Mouse (Mus musculus): ENCODE measurements around the gene Pde1a. TPM values are rescaled to one million over a fixed set of nuclear protein-coding genes. Genes with fewer than 3 reads are reported as not detected.
"Not testable (repeated sequence)": the region's sequence is repeated elsewhere in the genome, so short reads cannot be mapped to it uniquely, and the experiment has no call there.

Pde1a gene
- polyA plus RNA-seq, 1 experiment = 6.0 TPM

GRCm38 (mm10) chr2:79891760-79892570, 237.3 kb downstream of the Pde1a start:
- 48% methylated on average over 5 of the region's 5 CpGs for WGBS
- Histone ChIP-seq H3K27ac (ENCODE audit: insufficient read depth, low read length) (no peak overlapping the region), H3K4me3 (replicated peaks; ENCODE audit: insufficient read depth, low read depth, low read length) (no peak overlapping the region), H3K27me3 (ENCODE audit: control insufficient read depth, insufficient read depth, low read length) (no peaks in the 10 kb centered on the region), H3K4me1 (ENCODE audit: control insufficient read depth, insufficient read depth, low read length) (peaks cover 4% of the 10 kb centered on the region)
- TF ChIP-seq CTCF (IDR thresholded peaks at IDR 0.05; ENCODE audit: borderline replicate concordance, insufficient read depth, low read depth, low read length) (no peak), POLR2A (IDR thresholded peaks at IDR 0.05; ENCODE audit: borderline replicate concordance, insufficient read depth, low read length) (no peak)
- peak in 1 of 2 experiments; percentile 17 for DNase-seq

GRCm38 (mm10) chr2:79890726-79891125, 238.5 kb downstream of the Pde1a start:
- H3K27me3 ChIP-seq (ENCODE audit: control insufficient read depth, insufficient read depth, low read length) = no peaks in the 10 kb centered on the region
- H3K27ac ChIP-seq (ENCODE audit: insufficient read depth, low read length) = no peak overlapping the region
- TF ChIP-seq CTCF (IDR thresholded peaks at IDR 0.05; ENCODE audit: borderline replicate concordance, insufficient read depth, low read depth, low read length) (no peak), POLR2A (IDR thresholded peaks at IDR 0.05; ENCODE audit: borderline replicate concordance, insufficient read depth, low read length) (no peak)
- 74% methylated on average over 8 of the region's 8 CpGs for WGBS
- peaks cover 4% of the 10 kb centered on the region for H3K4me1 ChIP-seq (ENCODE audit: control insufficient read depth, insufficient read depth, low read length)
- no peak for DNase-seq
- H3K4me3 ChIP-seq (replicated peaks; ENCODE audit: insufficient read depth, low read depth, low read length) = no peak overlapping the region

GRCm38 (mm10) chr2:79883631-79884350, 245.5 kb downstream of the Pde1a start:
- no peaks in the 10 kb centered on the region for H3K27me3 ChIP-seq (ENCODE audit: control insufficient read depth, insufficient read depth, low read length)
- WGBS = 66% methylated on average over 6 of the region's 6 CpGs
- no peak for DNase-seq
- no peak overlapping the region for H3K27ac ChIP-seq (ENCODE audit: insufficient read depth, low read length)
- H3K4me3 ChIP-seq (replicated peaks; ENCODE audit: insufficient read depth, low read depth, low read length) = no peak overlapping the region
- H3K4me1 ChIP-seq (ENCODE audit: control insufficient read depth, insufficient read depth, low read length) = no peaks in the 10 kb centered on the region
- TF ChIP-seq CTCF (IDR thresholded peaks at IDR 0.05; ENCODE audit: borderline replicate concordance, insufficient read depth, low read depth, low read length) = no peak
- TF ChIP-seq POLR2A (IDR thresholded peaks at IDR 0.05; ENCODE audit: borderline replicate concordance, insufficient read depth, low read length) = no peak

- no peak for TF ChIP-seq POLR2A (IDR thresholded peaks at IDR 0.05; ENCODE audit: borderline replicate concordance, insufficient read depth, low read length)
- TF ChIP-seq CTCF (IDR thresholded peaks at IDR 0.05; ENCODE audit: borderline replicate concordance, insufficient read depth, low read depth, low read length) = no peak
- Histone ChIP-seq H3K27me3 (ENCODE audit: control insufficient read depth, insufficient read depth, low read length) (no peaks in the 10 kb centered on the region), H3K4me1 (ENCODE audit: control insufficient read depth, insufficient read depth, low read length) (no peaks in the 10 kb centered on the region), H3K4me3 (replicated peaks; ENCODE audit: insufficient read depth, low read depth, low read length) (no peak overlapping the region), H3K27ac (ENCODE audit: insufficient read depth, low read length) (no peak overlapping the region)
- 82% methylated on average over 4 of the region's 4 CpGs for WGBS
- DNase-seq = no peak
Measured at GRCm38 (mm10) chr2:79883210-79883609, 246.0 kb downstream of the Pde1a start.

GRCm38 (mm10) chr2:79865275-79865999, 263.8 kb downstream of the Pde1a start:
- TF ChIP-seq POLR2A (IDR thresholded peaks at IDR 0.05; ENCODE audit: borderline replicate concordance, insufficient read depth, low read length) (no peak), CTCF (IDR thresholded peaks at IDR 0.05; ENCODE audit: borderline replicate concordance, insufficient read depth, low read depth, low read length) (peak; percentile 67)
- Histone ChIP-seq H3K27ac (ENCODE audit: insufficient read depth, low read length) (no peak overlapping the region), H3K27me3 (ENCODE audit: control insufficient read depth, insufficient read depth, low read length) (no peaks in the 10 kb centered on the region), H3K4me3 (replicated peaks; ENCODE audit: insufficient read depth, low read depth, low read length) (no peak overlapping the region), H3K4me1 (ENCODE audit: control insufficient read depth, insufficient read depth, low read length) (no peaks in the 10 kb centered on the region)
- DNase-seq = peak; percentile 11 to 26
- 47% methylated on average over 9 of the region's 9 CpGs for WGBS

GRCm38 (mm10) chr2:79856874-79857273, 272.4 kb downstream of the Pde1a start:
- DNase-seq = no peak
- Histone ChIP-seq H3K27ac (ENCODE audit: insufficient read depth, low read length) (no peak overlapping the region), H3K4me1 (ENCODE audit: control insufficient read depth, insufficient read depth, low read length) (no peaks in the 10 kb centered on the region), H3K4me3 (replicated peaks; ENCODE audit: insufficient read depth, low read depth, low read length) (no peak overlapping the region), H3K27me3 (ENCODE audit: control insufficient read depth, insufficient read depth, low read length) (no peaks in the 10 kb centered on the region)
- WGBS = 100% methylated on average over 1 of the region's 1 CpGs
- TF ChIP-seq POLR2A (IDR thresholded peaks at IDR 0.05; ENCODE audit: borderline replicate concordance, insufficient read depth, low read length) = no peak
- TF ChIP-seq CTCF (IDR thresholded peaks at IDR 0.05; ENCODE audit: borderline replicate concordance, insufficient read depth, low read depth, low read length) = no peak

GRCm38 (mm10) chr2:79847396-79847795, 281.9 kb downstream of the Pde1a start:
- H3K27ac ChIP-seq (ENCODE audit: insufficient read depth, low read length); DNase-seq; H3K4me1 ChIP-seq (ENCODE audit: control insufficient read depth, insufficient read depth, low read length); H3K27me3 ChIP-seq (ENCODE audit: control insufficient read depth, insufficient read depth, low read length); H3K4me3 ChIP-seq (replicated peaks; ENCODE audit: insufficient read depth, low read depth, low read length): not testable (repeated sequence)
- WGBS = 91% methylated on average over 13 of the region's 13 CpGs

All from cerebellum, adult 2 months (tissue).